Mouse (Mus musculus): Measurements from ENCODE around the gene Pllp.

- no peak for TF ChIP-seq CTCF (IDR thresholded peaks at IDR 0.05)
- no peak for TF ChIP-seq EP300 (IDR thresholded peaks at IDR 0.05; ENCODE audit: insufficient read depth, low read depth, low read length)
These were observed 6.1 kb upstream of the Pllp start for GRCm38 (mm10) chr8:94702156-94702555.

Measured in heart, adult 2 months (tissue).